Mouse (Mus musculus): ENCODE results near the gene Ddx55.

Gene Ddx55

GRCm38 (mm10) chr5:124604296-124604695 is 51.6 kb downstream of the Ddx55 start:
- ATAC-seq (ENCODE audit: insufficient number of reproducible peaks, low FRiP score, low TSS enrichment): no peak

DNA sequence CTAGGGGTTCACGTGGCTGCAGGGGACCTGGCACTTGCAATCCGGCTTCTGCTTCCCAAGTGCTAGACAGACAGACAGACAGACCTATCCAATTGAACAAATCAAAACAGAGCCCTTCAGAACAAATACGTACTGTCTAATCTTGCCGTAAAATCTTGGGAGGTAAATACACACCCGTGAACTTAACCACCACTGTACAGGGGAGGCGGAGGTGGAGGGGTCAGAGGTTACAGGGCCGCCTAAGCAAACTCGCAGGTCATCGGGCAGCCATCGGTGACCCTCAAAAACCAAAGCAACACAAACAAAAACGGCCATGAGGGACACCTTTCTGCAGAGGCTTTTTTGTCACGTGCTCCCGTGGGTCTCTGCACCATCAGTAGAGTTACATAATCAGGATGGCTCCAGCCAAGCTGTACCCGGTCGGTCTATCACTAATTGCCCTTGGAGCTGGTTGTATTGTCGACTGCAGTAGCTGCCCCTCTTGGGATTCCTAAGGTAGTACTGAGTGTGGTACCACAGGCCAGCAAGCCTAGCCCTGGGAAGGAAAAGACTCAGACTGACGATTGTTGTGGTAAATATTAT is 52.5 kb downstream of the Ddx55 start:
- ATAC-seq (ENCODE audit: insufficient number of reproducible peaks, low FRiP score, low TSS enrichment): no peak

- no peak for ATAC-seq (ENCODE audit: insufficient number of reproducible peaks, low FRiP score, low TSS enrichment)
Observed at GRCm38 (mm10) chr5:124610965-124611364, 58.3 kb downstream of the Ddx55 start.

GRCm38 (mm10) chr5:124614709-124615108 is 62.0 kb downstream of the Ddx55 start:
- no peak for ATAC-seq (ENCODE audit: insufficient number of reproducible peaks, low FRiP score, low TSS enrichment)

GRCm38 (mm10) chr5:124618711-124619110 is 66.0 kb downstream of the Ddx55 start:
- ATAC-seq (ENCODE audit: insufficient number of reproducible peaks, low FRiP score, low TSS enrichment): no peak
